Comparison of ENCODE assay signal across 13 mouse cellular contexts in the genomic region with DNA sequence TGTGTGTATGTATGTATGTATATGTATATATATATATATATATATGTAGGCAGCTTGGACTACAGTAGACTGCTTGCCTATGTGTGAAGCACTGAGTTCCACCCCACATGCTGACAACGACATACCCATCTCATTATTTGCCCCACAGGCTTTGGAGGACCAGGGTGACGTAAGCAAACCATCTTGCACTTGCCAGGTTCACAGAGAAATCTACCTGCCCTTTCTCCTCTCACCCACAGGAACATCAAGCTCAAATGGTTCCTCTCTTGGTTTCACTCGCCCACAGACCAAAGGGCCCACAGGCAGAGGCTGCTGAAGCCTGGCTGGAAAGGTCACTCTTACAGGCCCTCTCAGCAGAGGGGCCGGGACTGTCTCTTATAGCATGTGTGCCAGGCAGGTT.
"Had no signal": no experiment of that assay in that cellular context is flagged by ENCODE, and none has a peak within 500 bp of the region (broad histone marks: within the 10 kb centered on the region; RNA-seq: fewer than 3 reads in every experiment).

No protein-coding gene starts in this region.

- H3K36me3 ChIP-seq: limb, embryonic 12.5 days; midbrain, embryonic 13.5 days; neural tube, embryonic 12.5 days had no signal

- H3K4me3 ChIP-seq: limb, embryonic 12.5 days; midbrain, embryonic 13.5 days; neural tube, embryonic 12.5 days had no signal

- DNase-seq: kidney, adult 11 months; kidney, adult 9 months; kidney, postnatal 14 days; liver; lung, adult 18-20 months; retina, postnatal 1 day; right cerebral cortex, postnatal 4 days; thymus, adult 18-20 months; thymus, postnatal 25 days had no signal

- H3K9me3 ChIP-seq: limb, embryonic 12.5 days; midbrain, embryonic 13.5 days had no signal

- H3K27ac ChIP-seq: limb, embryonic 12.5 days; liver, embryonic 14.5 days; midbrain, embryonic 13.5 days; neural tube, embryonic 12.5 days had no signal

- H3K4me2 ChIP-seq: limb, embryonic 12.5 days; midbrain, embryonic 13.5 days; neural tube, embryonic 12.5 days had no signal

- H3K9ac ChIP-seq: limb, embryonic 12.5 days; liver, embryonic 14.5 days; midbrain, embryonic 13.5 days; neural tube, embryonic 12.5 days had no signal

- ATAC-seq: midbrain, embryonic 13.5 days had no signal

- H3K27me3 ChIP-seq: limb, embryonic 12.5 days; midbrain, embryonic 13.5 days; neural tube, embryonic 12.5 days had no signal
